Mouse (Mus musculus) forebrain, embryonic 14.5 days (tissue): ENCODE results near the gene Arhgef2. TPM values are rescaled to one million over a fixed set of nuclear protein-coding genes. Genes with fewer than 3 reads are reported as not detected.
"Not testable (repeated sequence)": the region's sequence is repeated elsewhere in the genome, so short reads cannot be mapped to it uniquely, and the experiment has no call there.

Source experiments
- ATAC-seq: fragments of 200-750 bp; cut with Nextera tagmentation; 2 replicates; pipeline ENCODE4 v1.8.0; 2017; ENCODE audit warnings: mild to moderate bottlenecking, moderate library complexity
- DNase-seq: peaks from one replicate; pipeline ENCODE4 v3.0.0-alpha.2; 2015; ENCODE audit warnings: low spot score
- H3K27ac ChIP-seq: fragments of 300-500 bp; sonication (generic); 2 replicates; pipeline ENCODE4 v1.5.1; 2014; ENCODE audit warnings: low read depth, mild to moderate bottlenecking, control low read depth, low read length, moderate library complexity
- H3K27me3 ChIP-seq: fragments of 300-500 bp; sonication (generic); replicated peaks from 2 replicates; pipeline ENCODE4 v1.6.1; 2014; ENCODE audit warnings: low read length, control low read depth, mixed read lengths; ENCODE audit not compliant: control insufficient read depth, insufficient read depth
- H3K36me3 ChIP-seq: fragments of 300-500 bp; sonication (generic); 2 replicates; pipeline ENCODE4 v1.6.1; 2014; ENCODE audit warnings: low read length, control low read depth; ENCODE audit not compliant: control insufficient read depth, insufficient read depth
- H3K4me1 ChIP-seq: fragments of 300-500 bp; sonication (generic); 2 replicates; pipeline ENCODE4 v1.6.1; 2014; ENCODE audit warnings: antibody characterized with exemption, low read length, control low read depth; ENCODE audit not compliant: control insufficient read depth, insufficient read depth
- H3K4me2 ChIP-seq: fragments of 300-500 bp; sonication (generic); 2 replicates; pipeline ENCODE4 v1.6.1; 2014; ENCODE audit warnings: mild to moderate bottlenecking, control low read depth, low read length
- H3K4me3 ChIP-seq: fragments of 300-500 bp; sonication (generic); 2 replicates; pipeline ENCODE4 v1.5.1; 2014; ENCODE audit warnings: low read depth, low read length, control low read depth
- H3K9ac ChIP-seq: fragments of 300-500 bp; sonication (generic); 2 replicates; pipeline ENCODE4 v1.6.1; 2014; ENCODE audit warnings: mild to moderate bottlenecking, low read length, control low read depth, moderate library complexity
- H3K9me3 ChIP-seq: fragments of 300-500 bp; sonication (generic); replicated peaks from 2 replicates; pipeline ENCODE4 v1.6.1; 2016; ENCODE audit warnings: low read length, control low read depth, mixed read lengths; ENCODE audit not compliant: control insufficient read depth
- WGBS: fragments of 180-500 bp; shearing (Covaris S2); extraction: QIAGEN DNeasy Blood & Tissue Kit; methylation state at CpG from one replicate; pipeline ENCODE4 v1.1.7; 2014; 5-methylcytosine and 5-hydroxymethylcytosine counted together
- polyA plus RNA-seq: library from polyadenylated mRNA; unstranded; fragments of >200 nt; fragmentation: Nextera tagmentation; extraction: Ambion mirVana; gene quantifications from 2 replicates; pipeline ENCODE4 v1.2.1, GENCODE M21; 2014

Gene Arhgef2
- polyA plus RNA-seq, 1 experiment from 2014 or later: 90.6 TPM

GRCm38 (mm10) chr3:88568615-88569014 lies 37.2 kb upstream of the Arhgef2 start:
- peaks cover 67% of the 10 kb centered on the region for H3K36me3 ChIP-seq
- DNase-seq (no peak), ATAC-seq (no peak)
- no peaks in the 10 kb centered on the region for H3K4me1 ChIP-seq
- no peak overlapping the region for H3K27ac ChIP-seq
- H3K27me3 ChIP-seq: no peaks in the 10 kb centered on the region
- no peak overlapping the region for H3K4me3 ChIP-seq
- 92% methylated on average over 2 of the region's 2 CpGs for WGBS
- no peaks in the 10 kb centered on the region for H3K9me3 ChIP-seq
- no peak overlapping the region for H3K9ac ChIP-seq
- no peak overlapping the region for H3K4me2 ChIP-seq

GRCm38 (mm10) chr3:88569093-88569492 lies 36.7 kb upstream of the Arhgef2 start:
- no peak overlapping the region for H3K9ac ChIP-seq
- ATAC-seq (no peak), DNase-seq (no peak)
- no peaks in the 10 kb centered on the region for H3K9me3 ChIP-seq
- WGBS: 100% methylated on average over 2 of the region's 2 CpGs
- no peak overlapping the region for H3K4me3 ChIP-seq
- H3K36me3 ChIP-seq: peaks cover 63% of the 10 kb centered on the region
- H3K4me1 ChIP-seq: no peaks in the 10 kb centered on the region
- no peak overlapping the region for H3K27ac ChIP-seq
- H3K27me3 ChIP-seq: no peaks in the 10 kb centered on the region
- H3K4me2 ChIP-seq: no peak overlapping the region

GRCm38 (mm10) chr3:88569694-88570093 lies 36.1 kb upstream of the Arhgef2 start:
- Histone ChIP-seq H3K27me3 (no peaks in the 10 kb centered on the region), H3K9me3 (no peaks in the 10 kb centered on the region), H3K4me3 (no peak overlapping the region), H3K4me2 (no peak overlapping the region), H3K27ac (no peak overlapping the region), H3K36me3 (peaks cover 57% of the 10 kb centered on the region), H3K9ac (no peak overlapping the region), H3K4me1 (no peaks in the 10 kb centered on the region)
- no peak for DNase-seq
- ATAC-seq: no peak
- 94% methylated on average over 5 of the region's 5 CpGs for WGBS

GRCm38 (mm10) chr3:88570341-88570740 lies 35.4 kb upstream of the Arhgef2 start:
- Histone ChIP-seq H3K4me2 (no peak overlapping the region), H3K27ac (no peak overlapping the region), H3K4me3 (no peak overlapping the region), H3K4me1 (no peaks in the 10 kb centered on the region), H3K27me3 (no peaks in the 10 kb centered on the region), H3K9ac (no peak overlapping the region), H3K9me3 (no peaks in the 10 kb centered on the region), H3K36me3 (peaks cover 50% of the 10 kb centered on the region)
- DNase-seq (no peak), ATAC-seq (no peak)
- 95% methylated on average over 10 of the region's 10 CpGs for WGBS

- H3K9ac ChIP-seq: no peak overlapping the region
- no peaks in the 10 kb centered on the region for H3K4me1 ChIP-seq
- H3K9me3 ChIP-seq: no peaks in the 10 kb centered on the region
- no peaks in the 10 kb centered on the region for H3K27me3 ChIP-seq
- ATAC-seq (no peak), DNase-seq (no peak)
- H3K4me3 ChIP-seq: no peak overlapping the region
- 58% methylated on average over 1 of the region's 1 CpGs for WGBS
- no peak overlapping the region for H3K4me2 ChIP-seq
- H3K27ac ChIP-seq: no peak overlapping the region
- H3K36me3 ChIP-seq: peaks cover 35% of the 10 kb centered on the region
These were observed 33.9 kb upstream of the Arhgef2 start for GRCm38 (mm10) chr3:88571856-88572255.

- ATAC-seq (no peak), DNase-seq (no peak)
- H3K9me3 ChIP-seq: no peaks in the 10 kb centered on the region
- no peak overlapping the region for H3K4me2 ChIP-seq
- H3K4me1 ChIP-seq: no peaks in the 10 kb centered on the region
- H3K4me3 ChIP-seq: no peak overlapping the region
- no peak overlapping the region for H3K9ac ChIP-seq
- H3K27ac ChIP-seq: no peak overlapping the region
- H3K36me3 ChIP-seq: peaks cover 25% of the 10 kb centered on the region
- WGBS: 85% methylated on average over 2 of the region's 2 CpGs
- H3K27me3 ChIP-seq: no peaks in the 10 kb centered on the region
These were observed 32.9 kb upstream of the Arhgef2 start for GRCm38 (mm10) chr3:88572835-88573234.

GRCm38 (mm10) chr3:88573810-88574209 lies 32.0 kb upstream of the Arhgef2 start:
- no peaks in the 10 kb centered on the region for H3K9me3 ChIP-seq
- peaks cover 15% of the 10 kb centered on the region for H3K36me3 ChIP-seq
- ATAC-seq (no peak), DNase-seq (no peak)
- no peak overlapping the region for H3K4me3 ChIP-seq
- WGBS: 91% methylated on average over 2 of the region's 2 CpGs
- H3K27me3 ChIP-seq: no peaks in the 10 kb centered on the region
- H3K27ac ChIP-seq: no peak overlapping the region
- H3K4me2 ChIP-seq: no peak overlapping the region
- H3K9ac ChIP-seq: no peak overlapping the region
- H3K4me1 ChIP-seq: no peaks in the 10 kb centered on the region

- no peak within 1 kb of the TSS for H3K4me2 ChIP-seq
- no peak within 1 kb of the TSS for H3K4me3 ChIP-seq
- DNase-seq (no peak), ATAC-seq (no peak)
- no peaks in the 10 kb centered on the region for H3K9me3 ChIP-seq
- no peak within 1 kb of the TSS for H3K9ac ChIP-seq
- H3K27me3 ChIP-seq: no peaks in the 10 kb centered on the region
- H3K4me1 ChIP-seq: peaks cover 5% of the 10 kb centered on the region
- no peaks in the 10 kb centered on the region for H3K36me3 ChIP-seq
- WGBS: 87% methylated on average over 3 of the region's 3 CpGs
- H3K27ac ChIP-seq: no peak within 1 kb of the TSS
These were observed 30.2 kb upstream of the Arhgef2 start, which contains the start of gene Ssr2 for GRCm38 (mm10) chr3:88575540-88575939. TSS of gene Ssr2 (plus strand) at chr3:88575876.

GRCm38 (mm10) chr3:88577846-88578245 lies 27.9 kb upstream of the Arhgef2 start:
- H3K4me1 ChIP-seq, H3K9me3 ChIP-seq, H3K27me3 ChIP-seq, H3K9ac ChIP-seq, H3K4me3 ChIP-seq, ATAC-seq, H3K27ac ChIP-seq, H3K4me2 ChIP-seq, DNase-seq: not testable (repeated sequence)
- H3K36me3 ChIP-seq: peaks cover 20% of the 10 kb centered on the region
- 85% methylated on average over 5 of the region's 5 CpGs for WGBS
